Mouse (Mus musculus) myocyte (in vitro differentiated cells): Measurements from ENCODE around the gene Cdk12. TPM values are rescaled to one million over a fixed set of nuclear protein-coding genes. Genes with fewer than 3 reads are reported as not detected.
A peak's percentile ranks its signal among the peaks of the same experiment; 100 is the strongest.

Experiments used
- H3K27me3 ChIP-seq: one replicate; pipeline ENCODE4 v1.6.1; 2011; ENCODE audit not compliant: control insufficient read depth, insufficient read depth, insufficient read length
- H3K36me3 ChIP-seq: one replicate; pipeline ENCODE4 v1.6.1; 2011; ENCODE audit not compliant: control insufficient read depth, insufficient read depth
- H3K4me2 ChIP-seq: one replicate; pipeline ENCODE4 v1.6.1; 2011; ENCODE audit warnings: low read depth, control low read depth
- H3K4me3 ChIP-seq: one replicate; pipeline ENCODE4 v1.5.1; 2011; ENCODE audit warnings: mild to moderate bottlenecking, control low read depth, moderate library complexity
- H3K79me2 ChIP-seq: one replicate; pipeline ENCODE4 v1.6.1; 2011; ENCODE audit not compliant: control insufficient read depth, insufficient read depth
- H3ac ChIP-seq: one replicate; pipeline ENCODE4 v1.6.1; 2011; ENCODE audit not compliant: control insufficient read depth, insufficient read length
- CEBPB ChIP-seq: IDR thresholded peaks from 2 replicates; pipeline ENCODE4 v1.6.1; 2011; ENCODE audit warnings: mild to moderate bottlenecking, moderate library complexity; ENCODE audit not compliant: poor library complexity, insufficient read depth, severe bottlenecking
- E2F4 ChIP-seq: IDR thresholded peaks from one replicate; pipeline ENCODE4 v1.6.1; 2011; ENCODE audit warnings: mild to moderate bottlenecking, control low read depth, moderate library complexity; ENCODE audit not compliant: insufficient read depth
- MAX ChIP-seq: IDR thresholded peaks from one replicate; pipeline ENCODE4 v1.6.1; 2011; ENCODE audit warnings: low read depth, mild to moderate bottlenecking, control low read depth
- MYOD1 ChIP-seq, 3 experiments: IDR thresholded peaks; one replicate each; pipeline ENCODE4 v1.6.1; 2011; ENCODE audit warnings: control low read depth in 2 of 3, low read depth in 2 of 3, mild to moderate bottlenecking in 2 of 3, moderate library complexity in 1 of 3; ENCODE audit not compliant: insufficient read length in 2 of 3, control insufficient read depth in 1 of 3
- MYOG ChIP-seq, 3 experiments: IDR thresholded peaks; one replicate each; pipeline ENCODE4 v1.6.1; 2011; ENCODE audit warnings: control low read depth in 2 of 3, low read depth in 2 of 3, mild to moderate bottlenecking in 2 of 3; ENCODE audit not compliant: insufficient read length in 2 of 3, control insufficient read depth in 1 of 3, insufficient read depth in 1 of 3
- POLR2A ChIP-seq: IDR thresholded peaks from one replicate; pipeline ENCODE4 v1.6.1; 2011; ENCODE audit warnings: low read depth, mild to moderate bottlenecking, control low read depth, moderate library complexity; ENCODE audit not compliant: insufficient read length
- POLR2AphosphoS2 ChIP-seq: IDR thresholded peaks from one replicate; pipeline ENCODE4 v1.6.1; 2011; ENCODE audit warnings: low read depth, control low read depth; ENCODE audit not compliant: insufficient read length
- REST ChIP-seq: IDR thresholded peaks from one replicate; pipeline ENCODE4 v1.6.1; 2011; ENCODE audit warnings: mild to moderate bottlenecking, control low read depth, moderate library complexity; ENCODE audit not compliant: insufficient read depth, insufficient read length
- SRF ChIP-seq: IDR thresholded peaks from one replicate; pipeline ENCODE4 v1.6.1; 2011; ENCODE audit warnings: low read depth; ENCODE audit not compliant: control insufficient read depth, insufficient read length
- TCF12 ChIP-seq: IDR thresholded peaks from one replicate; pipeline ENCODE4 v1.6.1; 2011; ENCODE audit warnings: mild to moderate bottlenecking, control low read depth; ENCODE audit not compliant: poor library complexity, insufficient read depth, severe bottlenecking
- TCF3 ChIP-seq: IDR thresholded peaks from one replicate; pipeline ENCODE4 v1.6.1; 2011; ENCODE audit warnings: low read depth, control low read depth; ENCODE audit not compliant: insufficient read length
- USF1 ChIP-seq: IDR thresholded peaks from one replicate; pipeline ENCODE4 v1.6.1; 2011; ENCODE audit warnings: low read depth, mild to moderate bottlenecking, control low read depth, moderate library complexity
- polyA plus RNA-seq: library from polyadenylated mRNA; unstranded; fragments of >200 nt; fragmentation: generic; extraction: Trizol; gene quantifications from one replicate; pipeline ENCODE4 v1.2.1, GENCODE M21; 2012; ENCODE audit warnings: missing spikeins

The Cdk12 gene
- polyA plus RNA-seq, 1 experiment, result 7.3 TPM

GRCm38 (mm10) chr11:98298484-98299205 is 95.8 kb downstream of the Cdk12 start:
- H3K79me2 ChIP-seq, result no peaks in the 10 kb centered on the region
- H3ac ChIP-seq, result no peak overlapping the region
- H3K36me3 ChIP-seq, result no peaks in the 10 kb centered on the region
- H3K27me3 ChIP-seq, result peaks cover 36% of the 10 kb centered on the region
- H3K4me3 ChIP-seq, result no peak overlapping the region
- no peak for TF ChIP-seq E2F4
- no peak for TF ChIP-seq TCF3
- TF ChIP-seq MYOD1 (IDR thresholded peaks at IDR 0.05; ENCODE audit: control insufficient read depth in 1 of 3, insufficient read length in 2 of 3, low read depth in 2 of 3), result no peak
- no peak for TF ChIP-seq REST
- no peak for TF ChIP-seq MYOG (IDR thresholded peaks at IDR 0.05; ENCODE audit: control insufficient read depth in 1 of 3, insufficient read depth in 1 of 3, insufficient read length in 2 of 3, low read depth in 2 of 3)
- TF ChIP-seq TCF12, result no peak
- no peak overlapping the region for H3K4me2 ChIP-seq

- H3K27me3 ChIP-seq, result peaks cover 47% of the 10 kb centered on the region
- H3ac ChIP-seq, result no peak overlapping the region
- TF ChIP-seq MAX (no peak), REST (peak; percentile 85), CEBPB (no peak), POLR2AphosphoS2 (no peak)
- no peaks in the 10 kb centered on the region for H3K79me2 ChIP-seq
- no peak overlapping the region for H3K4me3 ChIP-seq
- H3K36me3 ChIP-seq, result no peaks in the 10 kb centered on the region
- no peak overlapping the region for H3K4me2 ChIP-seq
Measured at GRCm38 (mm10) chr11:98313790-98314323, 111.0 kb downstream of the Cdk12 start.

- Histone ChIP-seq H3K36me3 (no peaks in the 10 kb centered on the region), H3K27me3 (peaks cover 63% of the 10 kb centered on the region), H3K79me2 (no peaks in the 10 kb centered on the region), H3K4me2 (no peak overlapping the region), H3K4me3 (no peak overlapping the region), H3ac (no peak overlapping the region)
- no peak for TF ChIP-seq USF1
- TF ChIP-seq MYOD1 (IDR thresholded peaks at IDR 0.05; ENCODE audit: control insufficient read depth in 1 of 3, insufficient read length in 2 of 3, low read depth in 2 of 3), result no peak
- TF ChIP-seq POLR2A, result no peak
- TF ChIP-seq E2F4, result no peak
- TF ChIP-seq MYOG (IDR thresholded peaks at IDR 0.05; ENCODE audit: control insufficient read depth in 1 of 3, insufficient read depth in 1 of 3, insufficient read length in 2 of 3, low read depth in 2 of 3), result no peak
- no peak for TF ChIP-seq REST
Measured at GRCm38 (mm10) chr11:98317479-98317878, 114.6 kb downstream of the Cdk12 start.

- H3K27me3 ChIP-seq, result peaks cover 74% of the 10 kb centered on the region
- no peak overlapping the region for H3K4me3 ChIP-seq
- TF ChIP-seq E2F4 (no peak), REST (no peak), POLR2AphosphoS2 (no peak), USF1 (no peak), SRF (no peak), POLR2A (no peak), TCF3 (no peak), TCF12 (no peak), MYOD1 (IDR thresholded peaks at IDR 0.05; ENCODE audit: control insufficient read depth in 1 of 3, insufficient read length in 2 of 3, low read depth in 2 of 3) (no peak), CEBPB (no peak), MYOG (IDR thresholded peaks at IDR 0.05; ENCODE audit: control insufficient read depth in 1 of 3, insufficient read depth in 1 of 3, insufficient read length in 2 of 3, low read depth in 2 of 3) (no peak), MAX (no peak)
- no peak overlapping the region for H3ac ChIP-seq
- H3K79me2 ChIP-seq, result no peaks in the 10 kb centered on the region
- H3K4me2 ChIP-seq, result no peak overlapping the region
- H3K36me3 ChIP-seq, result no peaks in the 10 kb centered on the region
Measured at GRCm38 (mm10) chr11:98318421-98319116, 115.7 kb downstream of the Cdk12 start.

- no peak overlapping the region for H3K4me2 ChIP-seq
Measured at GRCm38 (mm10) chr11:98319120-98319519, 116.3 kb downstream of the Cdk12 start.

More at GRCm38 (mm10) chr11:98319120-98319519, 116.3 kb downstream of the Cdk12 start:
- TF ChIP-seq REST (no peak), MYOD1 (IDR thresholded peaks at IDR 0.05; ENCODE audit: control insufficient read depth in 1 of 3, insufficient read length in 2 of 3, low read depth in 2 of 3) (no peak)
- no peaks in the 10 kb centered on the region for H3K36me3 ChIP-seq
- H3K27me3 ChIP-seq, result peaks cover 75% of the 10 kb centered on the region
- H3K4me3 ChIP-seq, result no peak overlapping the region
- H3ac ChIP-seq, result no peak overlapping the region
- no peaks in the 10 kb centered on the region for H3K79me2 ChIP-seq
